Mouse (Mus musculus) stomach, postnatal 0 days (tissue): ENCODE data around the gene Cdk5rap3.

Experiments
- CTCF ChIP-seq: IDR thresholded peaks from 2 replicates; pipeline ENCODE4 v1.5.1; 2016; ENCODE audit warnings: antibody characterized with exemption, low read depth, mild to moderate bottlenecking, moderate library complexity
- EP300 ChIP-seq: optimal IDR thresholded peaks from 2 replicates; pipeline ENCODE3; 2016; ENCODE audit warnings: antibody characterized with exemption

- no peak for TF ChIP-seq CTCF
- no peak for TF ChIP-seq EP300
Measured at GRCm38 (mm10) chr11:96862534-96862933, 53.8 kb downstream of the Cdk5rap3 start.
